Mouse (Mus musculus) lung, adult 2 months (tissue): Measurements from ENCODE around the gene Hist3h2a.

Experiments
- CTCF ChIP-seq: fragments of 200-500 bp; IDR thresholded peaks from 2 replicates; pipeline ENCODE4 v1.5.1; 2011; ENCODE audit warnings: mild to moderate bottlenecking, low read length, control low read depth; ENCODE audit not compliant: insufficient read depth
- POLR2A ChIP-seq: fragments of 200-500 bp; IDR thresholded peaks from 2 replicates; pipeline ENCODE4 v1.6.1; 2011; ENCODE audit warnings: low read depth, mild to moderate bottlenecking, control low read depth, low read length, borderline replicate concordance; ENCODE audit errors: extremely low read depth

- no peak for TF ChIP-seq CTCF
- no peak; the same call in 1 of the 2 replicates for TF ChIP-seq POLR2A
Observed at GRCm38 (mm10) chr11:58959921-58960465, 5.5 kb downstream of the Hist3h2a start.
